Mouse (Mus musculus): ENCODE data around the gene Bpifb1. TPM values are rescaled to one million over a fixed set of nuclear protein-coding genes. Genes with fewer than 3 reads are reported as not detected.
A peak's percentile ranks its signal among the peaks of the same experiment; 100 is the strongest.
"Not testable (repeated sequence)": the region's sequence is repeated elsewhere in the genome, so short reads cannot be mapped to it uniquely, and the experiment has no call there.

Bpifb1 gene
- polyA plus RNA-seq, 1 experiment from 2014 or later: 0.20 TPM

- WGBS: 16% methylated on average over 5 of the region's 5 CpGs
- ATAC-seq (ENCODE audit: insufficient number of reproducible peaks, low FRiP score, low TSS enrichment, low read depth): no peak
- no peaks in the 10 kb centered on the region for H3K4me1 ChIP-seq
Observed at GRCm38 (mm10) chr2:154215191-154215590, 24.6 kb downstream of the Bpifb1 start.

GRCm38 (mm10) chr2:154219950-154220349 is 29.3 kb downstream of the Bpifb1 start:
- Histone ChIP-seq H3K27me3 (no peaks in the 10 kb centered on the region), H3K9me3 (no peaks in the 10 kb centered on the region), H3K4me3 (no peak overlapping the region), H3K4me2 (no peak overlapping the region), H3K27ac (no peak overlapping the region), H3K4me1 (peaks cover 20% of the 10 kb centered on the region), H3K36me3 (no peaks in the 10 kb centered on the region), H3K9ac (no peak overlapping the region)
- WGBS: 77% methylated on average over 5 of the region's 5 CpGs
- no peak for ATAC-seq (ENCODE audit: insufficient number of reproducible peaks, low FRiP score, low TSS enrichment, low read depth)

More at GRCm38 (mm10) chr2:154215191-154215590, 24.6 kb downstream of the Bpifb1 start:
- Histone ChIP-seq H3K36me3 (no peaks in the 10 kb centered on the region), H3K4me2 (no peak overlapping the region), H3K9ac (no peak overlapping the region), H3K27ac (no peak overlapping the region), H3K4me3 (no peak overlapping the region), H3K9me3 (no peaks in the 10 kb centered on the region), H3K27me3 (no peaks in the 10 kb centered on the region)

DNA sequence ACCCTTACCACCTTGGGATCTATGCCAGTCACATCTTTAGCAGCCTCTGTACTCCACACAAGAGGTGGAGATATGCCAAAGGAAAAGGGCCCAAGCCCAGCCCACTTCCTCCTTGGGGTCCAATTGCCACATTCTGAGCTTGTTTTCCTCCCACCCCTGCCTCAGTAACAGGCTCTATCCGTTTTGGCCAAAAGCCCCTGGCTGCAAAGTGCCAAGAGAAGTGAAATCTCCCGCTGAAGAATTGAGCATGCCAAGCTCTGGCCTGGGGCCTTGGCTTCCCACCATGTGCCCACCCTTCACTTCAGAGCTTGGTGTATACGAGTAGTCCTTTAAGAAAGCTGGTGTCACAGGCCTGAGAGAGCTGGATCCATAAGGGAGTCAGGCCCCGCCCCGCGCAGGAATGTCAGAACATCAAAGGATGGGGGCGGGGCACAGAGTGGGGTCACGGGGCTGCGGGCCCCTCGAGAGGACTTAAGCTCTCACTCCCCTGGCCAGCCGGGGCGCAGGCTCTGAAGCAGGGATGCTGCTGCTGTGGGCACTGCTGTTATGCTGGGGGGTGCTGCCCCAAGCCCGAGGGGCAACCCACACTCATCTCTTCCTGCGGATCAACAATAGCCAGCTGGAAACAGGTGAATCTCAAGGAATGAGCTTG is 32.8 kb downstream of the Bpifb1 start, which contains the start of gene Bpifb5:
Bpifb5 (plus strand) TSS at position 478 of the 652 bp plus-strand sequence.
- H3K4me1 ChIP-seq: peaks cover 27% of the 10 kb centered on the region
- H3K4me2 ChIP-seq: peak within 1 kb of the TSS; percentile 31
- no peak within 1 kb of the TSS for H3K4me3 ChIP-seq
- H3K9ac ChIP-seq: no peak within 1 kb of the TSS
- H3K9me3 ChIP-seq: no peaks in the 10 kb centered on the region
- no peaks in the 10 kb centered on the region for H3K27me3 ChIP-seq
- WGBS: 3% methylated on average over 14 of the region's 14 CpGs
- H3K36me3 ChIP-seq: no peaks in the 10 kb centered on the region
- ATAC-seq (ENCODE audit: insufficient number of reproducible peaks, low FRiP score, low TSS enrichment, low read depth): peak; percentile 67
- peak within 1 kb of the TSS; percentile 47; the same call in 1 of the 2 replicates for H3K27ac ChIP-seq

DNA sequence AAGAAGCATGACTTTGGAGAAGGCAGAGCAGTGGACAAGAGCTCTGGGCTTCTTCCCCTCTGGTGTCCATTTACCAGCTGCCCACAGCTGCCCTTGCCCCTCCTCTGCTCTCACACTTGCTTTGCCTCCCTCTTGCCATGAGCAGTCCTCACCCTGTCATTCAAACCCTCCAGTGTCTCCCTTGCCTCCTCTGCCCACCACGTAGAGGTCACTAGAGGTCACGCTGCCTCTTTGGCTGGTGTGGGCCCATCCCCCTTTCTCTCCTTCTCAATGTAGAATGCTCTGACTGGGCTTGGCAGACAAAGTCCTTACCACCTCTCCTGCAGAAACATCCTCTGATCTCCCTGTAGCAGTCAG is 33.3 kb downstream of the Bpifb1 start:
- no peak for ATAC-seq (ENCODE audit: insufficient number of reproducible peaks, low FRiP score, low TSS enrichment, low read depth)
- no peaks in the 10 kb centered on the region for H3K36me3 ChIP-seq
- H3K9me3 ChIP-seq: no peaks in the 10 kb centered on the region
- H3K27me3 ChIP-seq: no peaks in the 10 kb centered on the region
- WGBS: 22% methylated on average over 2 of the region's 2 CpGs
- H3K4me2 ChIP-seq: peak overlapping the region; percentile 31
- peaks cover 27% of the 10 kb centered on the region for H3K4me1 ChIP-seq
- no peak overlapping the region for H3K4me3 ChIP-seq
- H3K27ac ChIP-seq: 0 out of 2 replicates have a peak overlapping the region, but pooled peaks have one; percentile 47
- H3K9ac ChIP-seq: no peak overlapping the region

DNA sequence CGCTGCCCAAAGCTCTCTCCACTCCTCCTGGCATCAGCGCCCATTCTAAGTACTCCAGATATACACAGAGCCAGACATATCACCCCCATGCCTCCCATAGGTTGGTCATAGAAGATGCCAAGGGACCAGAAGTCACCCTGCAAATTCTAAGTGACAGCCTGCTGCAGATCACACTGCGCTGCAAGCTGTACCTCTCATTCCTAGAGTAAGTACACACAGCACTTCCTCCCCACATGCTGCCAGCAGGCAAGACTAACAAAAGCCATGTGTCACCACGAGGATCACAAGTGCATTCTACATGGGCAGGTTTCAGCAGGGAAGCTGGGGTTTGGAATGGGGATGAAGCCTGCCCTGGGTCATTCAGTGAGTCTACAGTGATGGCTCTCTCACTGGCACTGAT is 36.4 kb downstream of the Bpifb1 start:
- Histone ChIP-seq H3K4me3 (no peak overlapping the region), H3K9ac (no peak overlapping the region), H3K4me1 (peaks cover 27% of the 10 kb centered on the region), H3K4me2 (no peak overlapping the region), H3K9me3 (no peaks in the 10 kb centered on the region), H3K27me3 (no peaks in the 10 kb centered on the region), H3K36me3 (no peaks in the 10 kb centered on the region), H3K27ac (no peak overlapping the region)
- WGBS: 69% methylated on average over 4 of the region's 4 CpGs
- no peak for ATAC-seq (ENCODE audit: insufficient number of reproducible peaks, low FRiP score, low TSS enrichment, low read depth)

GRCm38 (mm10) chr2:154227830-154228229 is 37.2 kb downstream of the Bpifb1 start:
- peaks cover 22% of the 10 kb centered on the region for H3K4me1 ChIP-seq
- H3K9ac ChIP-seq: no peak overlapping the region
- no peak overlapping the region for H3K4me3 ChIP-seq
- H3K36me3 ChIP-seq: no peaks in the 10 kb centered on the region
- ATAC-seq (ENCODE audit: insufficient number of reproducible peaks, low FRiP score, low TSS enrichment, low read depth): no peak
- H3K27me3 ChIP-seq: no peaks in the 10 kb centered on the region
- WGBS: 63% methylated on average over 5 of the region's 5 CpGs
- H3K27ac ChIP-seq: no peak overlapping the region
- H3K9me3 ChIP-seq: no peaks in the 10 kb centered on the region
- no peak overlapping the region for H3K4me2 ChIP-seq

DNA sequence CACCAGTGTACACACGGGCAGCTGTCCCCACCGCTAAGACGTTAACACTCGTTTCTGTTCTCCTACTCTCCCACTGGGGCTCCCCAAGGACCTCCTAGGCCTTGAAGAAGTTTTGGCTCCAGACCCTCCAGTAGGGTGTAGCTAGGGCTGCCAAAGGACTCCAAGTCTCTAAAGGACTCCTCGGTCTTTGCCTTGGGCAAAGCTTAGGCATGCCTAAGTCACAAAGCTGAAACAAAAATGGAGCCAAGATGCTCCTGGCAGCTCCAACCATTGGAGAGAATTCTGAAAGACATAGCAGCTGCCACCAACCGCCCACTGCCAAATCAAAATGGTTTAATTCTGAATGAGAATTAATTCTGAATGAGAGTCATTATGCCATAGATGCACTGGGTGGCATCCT is 42.8 kb downstream of the Bpifb1 start:
- Histone ChIP-seq H3K27me3 (no peaks in the 10 kb centered on the region), H3K9ac (no peak overlapping the region), H3K9me3 (no peaks in the 10 kb centered on the region), H3K4me2 (no peak overlapping the region), H3K27ac (no peak overlapping the region), H3K4me3 (no peak overlapping the region), H3K4me1 (no peaks in the 10 kb centered on the region), H3K36me3 (no peaks in the 10 kb centered on the region)
- ATAC-seq (ENCODE audit: insufficient number of reproducible peaks, low FRiP score, low TSS enrichment, low read depth): no peak
- 85% methylated on average over 6 of the region's 6 CpGs for WGBS

DNA sequence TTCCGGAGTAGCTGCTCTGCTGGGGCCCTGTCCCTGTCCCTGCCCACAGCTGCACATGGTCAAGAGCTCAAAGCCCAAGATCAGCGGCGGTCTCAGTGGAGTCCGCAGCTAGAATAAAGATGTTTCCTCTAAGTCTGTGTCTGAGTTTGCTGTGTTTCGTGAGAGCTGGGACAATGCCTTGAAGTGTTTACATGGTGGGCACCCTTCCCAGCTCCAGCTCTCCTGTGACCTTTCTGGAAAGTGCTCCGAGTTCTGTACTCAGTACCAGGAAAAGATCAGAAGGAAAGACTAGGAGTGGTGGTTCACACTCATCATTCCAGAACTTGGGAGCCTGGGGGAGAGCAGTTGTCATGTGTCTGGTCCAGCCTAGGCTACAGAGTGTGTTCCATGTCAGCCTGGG is 50.2 kb downstream of the Bpifb1 start:
- H3K9me3 ChIP-seq: no peaks in the 10 kb centered on the region
- H3K4me1 ChIP-seq: no peaks in the 10 kb centered on the region
- H3K27me3 ChIP-seq: no peaks in the 10 kb centered on the region
- no peak overlapping the region for H3K4me3 ChIP-seq
- no peak overlapping the region for H3K9ac ChIP-seq
- no peak overlapping the region for H3K4me2 ChIP-seq
- 83% methylated on average over 6 of the region's 6 CpGs for WGBS
- no peak for ATAC-seq (ENCODE audit: insufficient number of reproducible peaks, low FRiP score, low TSS enrichment, low read depth)
- H3K27ac ChIP-seq: no peak overlapping the region
- no peaks in the 10 kb centered on the region for H3K36me3 ChIP-seq

- 94% methylated on average over 11 of the region's 12 CpGs for WGBS
- H3K4me3 ChIP-seq: not testable (repeated sequence)
Observed at GRCm38 (mm10) chr2:154242726-154243125, 52.1 kb downstream of the Bpifb1 start.

DNA sequence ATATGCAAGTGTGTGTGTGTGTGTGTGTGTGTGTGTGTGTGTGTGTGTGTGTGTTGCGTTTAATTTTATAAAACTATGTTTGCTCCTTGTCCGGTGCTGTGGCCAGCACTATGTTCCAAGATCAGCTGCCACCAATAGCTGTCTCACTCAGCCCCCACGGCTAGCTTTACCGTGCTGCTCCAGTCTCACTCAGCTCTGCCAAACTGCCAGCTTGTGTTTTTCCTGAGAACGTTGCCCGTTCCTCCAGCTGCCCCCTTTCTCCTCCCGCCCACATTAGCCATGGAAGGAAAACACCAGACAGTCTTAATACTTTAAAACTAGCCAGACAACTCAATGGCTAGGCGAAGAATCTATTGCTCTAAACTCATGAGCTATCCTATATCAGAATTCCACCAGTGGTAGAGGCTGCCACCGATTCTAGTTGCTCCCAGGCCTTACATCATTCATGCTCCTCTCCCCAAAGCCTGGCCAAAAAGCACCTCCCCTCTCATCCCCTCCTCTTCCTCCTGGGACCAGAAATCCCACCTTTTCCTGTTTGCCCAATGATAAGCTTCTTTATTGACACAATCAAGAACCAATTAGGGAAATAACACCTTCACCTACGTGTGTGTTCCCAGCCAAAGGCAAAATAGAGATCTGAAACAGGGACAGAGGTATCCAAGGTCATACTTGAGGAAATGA is 52.9 kb downstream of the Bpifb1 start:
- WGBS: 78% methylated on average over 10 of the region's 10 CpGs
- ATAC-seq (ENCODE audit: insufficient number of reproducible peaks, low FRiP score, low TSS enrichment, low read depth): no peak
- Histone ChIP-seq H3K4me3 (no peak overlapping the region), H3K9ac (no peak overlapping the region), H3K36me3 (no peaks in the 10 kb centered on the region), H3K27me3 (no peaks in the 10 kb centered on the region), H3K4me2 (no peak overlapping the region), H3K27ac (no peak overlapping the region), H3K4me1 (no peaks in the 10 kb centered on the region), H3K9me3 (no peaks in the 10 kb centered on the region)

More at GRCm38 (mm10) chr2:154242726-154243125, 52.1 kb downstream of the Bpifb1 start:
- H3K27ac ChIP-seq; H3K36me3 ChIP-seq; H3K9ac ChIP-seq; H3K4me2 ChIP-seq; H3K9me3 ChIP-seq; H3K27me3 ChIP-seq; ATAC-seq (ENCODE audit: insufficient number of reproducible peaks, low FRiP score, low TSS enrichment, low read depth); H3K4me1 ChIP-seq: not testable (repeated sequence)

GRCm38 (mm10) chr2:154245322-154245721 is 54.7 kb downstream of the Bpifb1 start:
- 94% methylated on average over 5 of the region's 5 CpGs for WGBS
- Histone ChIP-seq H3K4me1 (no peaks in the 10 kb centered on the region), H3K9me3 (no peaks in the 10 kb centered on the region), H3K9ac (no peak overlapping the region), H3K27ac (no peak overlapping the region), H3K27me3 (no peaks in the 10 kb centered on the region), H3K4me2 (no peak overlapping the region), H3K36me3 (no peaks in the 10 kb centered on the region), H3K4me3 (no peak overlapping the region)
- no peak for ATAC-seq (ENCODE audit: insufficient number of reproducible peaks, low FRiP score, low TSS enrichment, low read depth)

GRCm38 (mm10) chr2:154255254-154255653 is 64.6 kb downstream of the Bpifb1 start:
- WGBS: 86% methylated on average over 2 of the region's 4 CpGs
- H3K4me2 ChIP-seq; H3K9me3 ChIP-seq; ATAC-seq (ENCODE audit: insufficient number of reproducible peaks, low FRiP score, low TSS enrichment, low read depth); H3K9ac ChIP-seq; H3K27ac ChIP-seq; H3K27me3 ChIP-seq; H3K4me1 ChIP-seq; H3K36me3 ChIP-seq; H3K4me3 ChIP-seq: not testable (repeated sequence)

Data from limb, embryonic 15.5 days (tissue).